Mouse (Mus musculus) liver, postnatal 0 days (tissue): ENCODE results near the gene Tnpo3.

Experiments
- CTCF ChIP-seq: sonication (generic); IDR thresholded peaks from 2 replicates; pipeline ENCODE4 v1.5.1; 2016; ENCODE audit warnings: antibody characterized with exemption, low read depth
- EP300 ChIP-seq: IDR thresholded peaks from 2 replicates; pipeline ENCODE4 v1.6.1; 2016; ENCODE audit warnings: antibody characterized with exemption, low read depth, mild to moderate bottlenecking

DNA sequence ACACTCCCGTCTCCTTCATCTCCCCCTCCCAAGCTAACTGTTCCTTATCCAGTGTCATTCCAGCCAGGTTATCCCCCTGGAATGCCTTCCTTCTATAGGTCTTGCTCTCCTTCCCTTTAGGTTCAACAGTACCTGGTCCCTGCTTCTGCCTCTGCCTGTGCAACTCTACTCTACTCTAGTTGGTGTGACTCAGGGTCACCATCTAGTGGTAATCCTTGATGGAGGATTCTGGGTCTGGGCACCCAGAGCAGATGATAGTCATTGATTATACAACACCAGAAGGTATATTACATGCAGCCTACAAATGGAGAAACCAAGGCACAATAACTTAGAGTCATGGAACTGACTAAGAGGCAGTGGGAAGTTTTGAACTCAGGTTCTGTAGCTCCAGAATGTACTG is 108.1 kb downstream of the Tnpo3 start:
- TF ChIP-seq CTCF (peak; percentile 64), EP300 (no peak)
